Mouse (Mus musculus): Measurements from ENCODE around the gene Enox1.

Enox1 gene

GRCm38 (mm10) chr14:77448001-77448400 lies 291.4 kb downstream of the Enox1 start:
- in situ Hi-C loops (cut with MboI, MseI) = no loop called here

- in situ Hi-C loops (cut with MboI, MseI) = no loop called here
These were observed 295.4 kb downstream of the Enox1 start for GRCm38 (mm10) chr14:77451916-77452315.

- in situ Hi-C loops (cut with MboI, MseI) = no loop called here
These were observed 299.5 kb downstream of the Enox1 start for GRCm38 (mm10) chr14:77456066-77456465.

- in situ Hi-C loops (cut with MboI, MseI) = no loop called here
These were observed 300.3 kb downstream of the Enox1 start for GRCm38 (mm10) chr14:77456876-77457275.

- in situ Hi-C loops (cut with MboI, MseI) = no loop called here
These were observed 301.7 kb downstream of the Enox1 start for GRCm38 (mm10) chr14:77458217-77458616.

GRCm38 (mm10) chr14:77463919-77464318 lies 307.4 kb downstream of the Enox1 start:
- in situ Hi-C loops (cut with MboI, MseI) = no loop called here

- in situ Hi-C loops (cut with MboI, MseI) = no loop called here
These were observed 308.2 kb downstream of the Enox1 start for GRCm38 (mm10) chr14:77464782-77465181.

GRCm38 (mm10) chr14:77470577-77470976 lies 314.0 kb downstream of the Enox1 start:
- in situ Hi-C loops (cut with MboI, MseI) = no loop called here

- in situ Hi-C loops (cut with MboI, MseI) = no loop called here
These were observed 316.9 kb downstream of the Enox1 start for GRCm38 (mm10) chr14:77473501-77473900.

GRCm38 (mm10) chr14:77474026-77474425 lies 317.5 kb downstream of the Enox1 start:
- in situ Hi-C loops (cut with MboI, MseI) = no loop called here

- in situ Hi-C loops (cut with MboI, MseI) = no loop called here
These were observed 318.7 kb downstream of the Enox1 start for GRCm38 (mm10) chr14:77475134-77475820.

- in situ Hi-C loops (cut with MboI, MseI) = no loop called here
These were observed 321.1 kb downstream of the Enox1 start for GRCm38 (mm10) chr14:77477704-77478103.

GRCm38 (mm10) chr14:77478210-77478609 lies 321.6 kb downstream of the Enox1 start:
- in situ Hi-C loops (cut with MboI, MseI) = no loop called here

GRCm38 (mm10) chr14:77478692-77479091 lies 322.1 kb downstream of the Enox1 start:
- in situ Hi-C loops (cut with MboI, MseI) = no loop called here

- in situ Hi-C loops (cut with MboI, MseI) = no loop called here
These were observed 326.5 kb downstream of the Enox1 start for GRCm38 (mm10) chr14:77483076-77483475.

- in situ Hi-C loops (cut with MboI, MseI) = no loop called here
These were observed 328.4 kb downstream of the Enox1 start for GRCm38 (mm10) chr14:77484951-77485447.

- in situ Hi-C loops (cut with MboI, MseI) = no loop called here
These were observed 334.1 kb downstream of the Enox1 start for GRCm38 (mm10) chr14:77490699-77491098.

GRCm38 (mm10) chr14:77491731-77492130 lies 335.2 kb downstream of the Enox1 start:
- in situ Hi-C loops (cut with MboI, MseI) = no loop called here

GRCm38 (mm10) chr14:77499996-77500581 lies 343.5 kb downstream of the Enox1 start:
- in situ Hi-C loops (cut with MboI, MseI) = no loop called here

- in situ Hi-C loops (cut with MboI, MseI) = no loop called here
These were observed 348.0 kb downstream of the Enox1 start for GRCm38 (mm10) chr14:77504458-77505135.

GRCm38 (mm10) chr14:77506341-77506740 lies 349.8 kb downstream of the Enox1 start:
- in situ Hi-C loops (cut with MboI, MseI) = no loop called here

GRCm38 (mm10) chr14:77508036-77508435 lies 351.5 kb downstream of the Enox1 start:
- in situ Hi-C loops (cut with MboI, MseI) = no loop called here

GRCm38 (mm10) chr14:77509042-77509441 lies 352.5 kb downstream of the Enox1 start:
- in situ Hi-C loops (cut with MboI, MseI) = no loop called here
